Mouse (Mus musculus) 416B (cell line): ENCODE data around the gene Agpat2.

ENCODE experiments used
- DNase-seq: peaks from one replicate; pipeline ENCODE4 v3.0.0; 2011; ENCODE audit warnings: low read depth

Gene Agpat2

GRCm38 (mm10) chr2:26626081-26626480, 21.9 kb upstream of the Agpat2 start:
- DNase-seq: peak; percentile 33

DNA sequence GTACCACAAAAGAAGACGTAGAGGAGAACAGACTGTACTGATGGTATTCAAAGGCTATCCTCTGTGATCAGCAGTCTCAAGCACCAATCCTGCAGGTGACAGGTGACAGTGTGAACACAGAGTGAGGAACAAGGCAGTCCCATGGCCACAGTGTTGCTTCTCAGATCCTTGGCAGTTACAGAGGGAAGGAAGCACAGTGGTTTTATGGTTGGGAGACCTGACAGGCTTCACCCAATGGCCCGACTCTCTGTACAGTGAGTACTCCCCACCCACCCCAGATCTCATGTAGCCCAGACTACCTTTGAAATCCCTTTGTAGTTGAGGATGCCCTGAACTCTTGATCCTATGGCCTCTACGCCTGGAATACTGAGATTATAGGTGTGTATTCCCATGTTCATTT, 21.2 kb upstream of the Agpat2 start:
- peak; percentile 31 for DNase-seq

DNA sequence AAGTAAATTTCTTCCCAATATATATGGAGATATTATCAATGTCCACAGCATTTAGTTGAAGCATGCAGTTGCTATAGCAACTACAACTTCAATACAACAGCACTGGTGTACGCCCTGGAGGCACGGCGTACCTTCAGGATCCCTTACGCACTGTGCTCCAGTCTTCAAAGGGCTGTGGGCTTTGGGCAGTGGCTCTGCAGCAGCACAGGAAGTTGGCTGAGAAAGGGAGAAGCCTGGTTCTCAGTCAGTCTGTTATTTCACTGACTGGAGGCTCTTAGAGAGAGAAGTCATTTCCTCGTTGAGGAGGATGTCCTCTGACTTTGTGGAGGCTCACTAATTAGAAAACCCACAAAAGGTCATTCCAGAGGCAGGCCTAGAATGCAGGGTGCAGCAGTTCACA, 18.8 kb upstream of the Agpat2 start:
- peak; percentile 52 for DNase-seq

- no peak for DNase-seq
Measured at GRCm38 (mm10) chr2:26621246-26621645, 17.0 kb upstream of the Agpat2 start.

GRCm38 (mm10) chr2:26617928-26618327, 13.7 kb upstream of the Agpat2 start:
- DNase-seq: no peak

DNA sequence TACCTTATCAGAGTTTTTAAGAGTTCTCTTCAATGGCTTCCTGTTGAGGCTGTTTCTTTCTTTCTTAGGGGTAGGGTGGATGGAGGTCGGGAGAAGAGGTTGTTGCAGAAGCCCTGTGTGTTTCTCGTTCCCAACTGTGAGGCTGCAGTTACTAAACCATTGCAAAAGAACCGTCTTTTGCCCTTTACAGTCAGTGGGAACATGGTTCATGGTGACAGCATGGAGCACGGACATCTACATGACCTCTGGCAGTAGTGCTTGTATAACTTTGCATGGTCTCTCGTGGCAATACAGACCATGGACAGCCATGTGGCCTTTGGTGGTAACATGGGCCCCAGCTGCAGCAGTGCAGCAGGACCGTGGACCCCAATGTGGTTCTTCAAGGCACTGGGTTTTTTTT, 13.1 kb upstream of the Agpat2 start:
- DNase-seq: no peak

GRCm38 (mm10) chr2:26615459-26616124, 11.4 kb upstream of the Agpat2 start:
- DNase-seq: no peak

DNA sequence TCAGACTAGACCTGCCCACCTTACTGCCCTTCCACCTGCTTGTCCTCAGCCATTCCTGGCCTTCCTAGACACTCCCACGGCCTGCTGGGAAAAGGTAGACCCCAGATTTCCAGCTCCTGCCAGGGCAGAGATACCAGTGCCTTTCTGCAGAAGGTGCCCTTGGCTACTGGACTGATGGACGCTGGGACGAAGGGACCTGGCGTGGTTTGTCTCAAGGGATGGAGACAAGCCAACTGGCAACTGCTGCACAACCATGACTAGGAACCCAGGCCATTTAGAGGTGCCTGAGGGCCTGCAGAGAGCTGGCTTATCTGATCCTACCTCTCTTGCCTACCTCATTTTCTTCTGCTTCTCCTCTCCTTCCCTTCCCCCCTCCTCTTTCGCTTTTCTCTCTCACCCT, 10.7 kb upstream of the Agpat2 start:
- no peak for DNase-seq

GRCm38 (mm10) chr2:26611896-26612295, 7.7 kb upstream of the Agpat2 start:
- no peak for DNase-seq

GRCm38 (mm10) chr2:26611054-26611453, 6.8 kb upstream of the Agpat2 start:
- no peak for DNase-seq

GRCm38 (mm10) chr2:26610526-26610925, 6.3 kb upstream of the Agpat2 start:
- DNase-seq: no peak

- DNase-seq: peak; percentile 61
Measured at GRCm38 (mm10) chr2:26609261-26609661, 5.0 kb upstream of the Agpat2 start.

DNA sequence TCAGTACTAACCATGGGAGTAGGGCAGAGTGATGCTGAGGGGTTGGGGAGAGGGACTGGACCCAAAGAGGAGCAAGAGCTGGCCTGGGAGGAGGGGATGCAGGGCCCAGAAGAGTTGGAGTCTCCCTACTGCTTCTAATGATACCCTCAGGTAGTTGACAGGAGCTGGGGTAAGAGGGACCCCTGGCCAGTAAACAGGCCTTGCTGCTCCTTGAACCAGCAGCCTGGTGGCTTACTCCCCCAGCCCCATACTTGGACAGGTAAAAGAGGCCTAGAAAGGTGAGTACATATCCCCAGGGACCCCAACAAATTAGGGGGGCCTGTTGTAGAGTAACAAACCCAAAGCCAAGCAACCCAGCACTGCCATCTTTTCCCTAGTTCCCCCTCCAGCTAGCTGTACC, 4.6 kb upstream of the Agpat2 start:
- DNase-seq: no peak

DNA sequence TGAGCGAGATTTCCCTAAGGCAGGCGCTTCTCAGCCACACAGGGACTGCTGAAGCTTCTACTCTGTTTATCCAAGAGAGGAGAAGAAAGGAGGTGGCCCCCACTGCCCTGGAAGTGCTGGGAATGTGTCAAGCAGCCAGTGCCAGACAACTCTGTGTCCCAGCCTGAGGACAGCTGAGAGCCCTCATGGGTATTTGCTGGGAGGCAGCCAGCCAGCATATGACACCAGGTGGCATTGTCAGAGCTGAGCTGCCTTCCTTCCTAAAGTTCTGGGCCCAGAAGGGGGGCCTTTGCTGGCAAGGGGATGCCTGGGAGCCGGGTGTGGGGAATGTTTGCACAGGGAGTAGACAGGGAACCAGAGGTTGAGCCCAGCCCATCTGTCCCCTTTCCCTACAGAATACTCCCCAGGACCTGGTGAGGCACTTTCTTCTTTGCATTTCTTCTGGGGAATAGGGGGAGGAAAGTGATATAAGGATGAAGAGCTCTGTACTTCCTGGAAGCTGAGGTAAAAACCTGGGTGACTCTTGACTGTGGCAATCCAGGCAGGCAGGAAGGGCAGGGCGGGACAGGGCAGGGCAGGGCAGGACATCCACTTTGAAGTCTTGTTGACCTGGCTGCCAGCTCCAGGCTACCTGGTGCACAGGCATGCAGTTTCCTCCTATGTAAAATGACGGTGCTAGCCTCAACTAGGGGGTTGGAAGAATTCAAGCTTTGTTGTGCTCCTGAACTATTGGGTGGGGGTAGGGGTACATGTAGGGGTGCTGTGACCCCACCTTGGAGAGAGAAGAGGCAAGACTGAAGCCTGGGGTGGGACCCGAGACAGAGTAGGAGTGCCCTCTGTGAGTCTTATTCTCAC, 3.1 kb upstream of the Agpat2 start:
- no peak for DNase-seq

- peak; percentile 58 for DNase-seq
Measured at GRCm38 (mm10) chr2:26606579-26606978, 2.4 kb upstream of the Agpat2 start.

DNA sequence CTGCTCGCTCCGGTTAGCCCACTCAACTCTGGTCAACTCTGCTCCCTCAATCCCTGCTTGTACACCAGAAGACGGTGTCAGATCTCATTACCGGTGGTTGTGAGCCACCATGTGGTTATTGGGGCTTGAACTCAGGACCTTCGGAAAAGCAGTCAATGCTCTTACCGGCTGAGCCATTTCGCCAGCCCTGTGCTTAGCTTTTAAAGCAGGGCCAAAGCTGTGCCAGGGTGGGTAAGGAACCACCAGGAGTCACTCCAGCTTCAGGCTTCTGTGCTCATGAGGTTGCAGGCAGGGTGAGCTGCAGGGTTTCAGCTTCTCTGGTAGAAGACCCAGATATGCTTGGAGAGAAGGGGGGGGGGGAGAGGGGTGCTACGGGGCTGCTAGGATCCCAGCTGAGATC, 1.1 kb upstream of the Agpat2 start:
- DNase-seq: peak; percentile 60

GRCm38 (mm10) chr2:26603159-26603558, 1.1 kb downstream of the Agpat2 start:
- DNase-seq: peak; percentile 54

DNA sequence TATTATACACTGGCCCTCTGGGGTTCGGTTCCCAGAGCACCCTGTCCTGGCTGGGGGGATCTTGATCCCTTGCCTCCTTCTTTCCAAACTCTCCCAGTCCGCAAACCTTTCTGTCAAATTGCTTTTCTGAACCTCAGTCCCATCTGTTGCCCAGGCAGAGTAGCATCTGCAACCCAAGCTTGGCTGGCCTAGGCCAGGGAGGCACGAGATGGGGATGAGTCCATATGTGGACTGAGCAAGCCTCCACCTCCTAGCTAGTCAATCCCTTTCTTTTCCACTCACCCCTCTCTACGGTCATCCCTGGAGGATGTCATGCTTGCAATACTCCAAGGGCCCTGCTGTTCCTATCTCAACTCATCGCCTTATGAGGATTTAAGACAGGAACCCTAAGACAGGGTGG, 1.6 kb downstream of the Agpat2 start:
- no peak for DNase-seq

GRCm38 (mm10) chr2:26601595-26601994, 2.6 kb downstream of the Agpat2 start:
- DNase-seq: no peak

- no peak for DNase-seq
Measured at GRCm38 (mm10) chr2:26600664-26601063, 3.6 kb downstream of the Agpat2 start.

DNA sequence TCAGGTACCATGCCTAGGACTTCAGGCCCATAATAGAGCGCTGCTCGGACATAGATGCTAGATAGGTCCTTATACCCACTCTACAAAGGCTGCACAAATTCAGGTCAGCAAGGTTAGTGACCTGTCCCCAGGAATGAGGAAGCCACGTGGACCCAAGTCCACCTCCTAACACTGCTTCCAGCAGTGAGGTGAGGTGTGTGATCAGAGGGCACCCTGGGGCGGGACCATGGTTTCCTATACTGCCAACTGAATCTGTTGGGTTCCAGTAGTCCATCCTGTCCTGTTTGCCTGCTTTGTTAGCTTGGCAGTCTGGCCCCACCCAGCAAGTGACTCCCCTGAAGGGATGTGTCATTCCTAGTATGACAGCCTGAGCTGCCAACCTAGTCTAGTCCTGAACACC, 4.3 kb downstream of the Agpat2 start:
- DNase-seq: no peak

DNA sequence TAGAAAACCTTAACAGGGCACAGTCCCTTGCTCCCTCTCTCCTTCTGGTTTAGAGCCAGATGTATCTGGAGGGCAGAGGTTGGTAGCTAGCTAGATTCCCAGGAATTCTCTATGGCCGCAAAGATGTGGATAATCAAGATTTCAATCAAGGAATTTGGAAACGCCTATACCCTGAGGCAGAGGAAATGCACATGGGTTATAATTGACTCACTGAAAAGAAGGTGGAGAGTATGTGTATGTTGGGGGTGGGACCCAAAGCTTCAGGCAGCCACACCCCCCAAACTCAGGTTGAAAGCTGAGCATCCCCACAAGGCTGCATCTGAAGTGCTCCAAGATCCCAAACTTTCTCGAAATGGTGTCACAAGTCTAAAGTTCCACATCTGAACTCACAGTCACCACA, 5.8 kb downstream of the Agpat2 start:
- DNase-seq: no peak

DNA sequence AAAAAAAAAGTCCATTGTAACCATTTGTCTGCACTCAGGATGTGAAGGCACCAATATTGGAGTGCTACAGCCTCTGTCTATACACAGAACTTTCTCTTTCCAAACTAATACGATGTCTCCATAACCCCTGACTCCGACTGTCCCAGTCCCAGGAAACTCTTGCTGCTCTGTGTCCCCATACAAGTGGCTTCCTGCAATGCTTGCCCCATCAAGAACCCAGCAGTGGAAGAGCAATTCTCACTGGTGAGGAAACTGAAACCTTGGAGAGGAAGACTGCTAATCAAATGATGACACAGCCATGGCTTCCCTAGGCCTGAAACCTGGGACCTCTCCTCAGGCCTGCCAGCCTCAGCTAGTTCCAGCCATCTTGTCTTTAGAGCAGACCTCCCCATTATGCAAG, 6.4 kb downstream of the Agpat2 start:
- DNase-seq: peak; percentile 46

DNA sequence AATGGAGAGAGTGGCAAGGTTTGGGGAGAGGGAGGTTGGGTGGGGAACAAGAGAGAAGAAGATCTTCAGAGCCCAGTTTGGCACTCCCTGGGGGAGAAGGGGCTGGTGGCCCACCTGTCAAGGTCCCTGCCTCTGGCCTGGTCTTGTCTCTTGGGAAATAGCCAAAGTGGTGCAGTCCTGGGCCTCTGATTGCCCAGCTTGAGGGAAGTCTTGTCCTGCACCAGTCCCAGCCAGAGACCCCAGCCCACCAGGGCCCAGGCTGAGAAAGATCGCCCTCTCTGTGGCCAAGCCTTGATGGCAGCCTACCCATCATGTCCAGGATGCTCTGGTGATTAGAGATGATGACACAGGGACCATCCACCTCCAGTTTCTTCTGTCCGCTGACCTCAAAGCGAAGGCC, 7.3 kb downstream of the Agpat2 start:
- DNase-seq: no peak
